Mouse (Mus musculus): ENCODE results near the gene Dkk3.
"Not testable (repeated sequence)": the region's sequence is repeated elsewhere in the genome, so short reads cannot be mapped to it uniquely, and the experiment has no call there.

Dkk3 gene

GRCm38 (mm10) chr7:112169955-112170692 is 11.3 kb upstream of the Dkk3 start:
- peak in 1 of 2 experiments; percentile 56 for DNase-seq (ENCODE audit: low spot score in 2 of 2)

- no peak for DNase-seq (ENCODE audit: low spot score in 2 of 2)
These were observed 6.7 kb upstream of the Dkk3 start for GRCm38 (mm10) chr7:112165593-112165992.

- DNase-seq (ENCODE audit: low spot score in 2 of 2) = not testable (repeated sequence)
These were observed 6.2 kb upstream of the Dkk3 start for GRCm38 (mm10) chr7:112165032-112165431.

GRCm38 (mm10) chr7:112164430-112164829 is 5.6 kb upstream of the Dkk3 start:
- DNase-seq (ENCODE audit: low spot score in 2 of 2) = no peak

GRCm38 (mm10) chr7:112159835-112160234 is 978 bp upstream of the Dkk3 start:
- DNase-seq (ENCODE audit: low spot score in 2 of 2) = no peak

GRCm38 (mm10) chr7:112158316-112158741 is 528 bp downstream of the Dkk3 start:
- DNase-seq (ENCODE audit: low spot score in 2 of 2) = no peak

GRCm38 (mm10) chr7:112157584-112158315 is 1.1 kb downstream of the Dkk3 start:
- DNase-seq (ENCODE audit: low spot score in 2 of 2) = no peak

GRCm38 (mm10) chr7:112155194-112155593 is 3.7 kb downstream of the Dkk3 start:
- DNase-seq (ENCODE audit: low spot score in 2 of 2) = no peak

GRCm38 (mm10) chr7:112154445-112154844 is 4.4 kb downstream of the Dkk3 start:
- no peak for DNase-seq (ENCODE audit: low spot score in 2 of 2)

- DNase-seq (ENCODE audit: low spot score in 2 of 2) = no peak
These were observed 9.7 kb downstream of the Dkk3 start for GRCm38 (mm10) chr7:112149113-112149512.

- no peak for DNase-seq (ENCODE audit: low spot score in 2 of 2)
These were observed 10.9 kb downstream of the Dkk3 start for GRCm38 (mm10) chr7:112147979-112148378.

GRCm38 (mm10) chr7:112144646-112145179 is 14.1 kb downstream of the Dkk3 start:
- DNase-seq (ENCODE audit: low spot score in 2 of 2) = no peak

- no peak for DNase-seq (ENCODE audit: low spot score in 2 of 2)
These were observed 14.9 kb downstream of the Dkk3 start for GRCm38 (mm10) chr7:112143978-112144377.

- no peak for DNase-seq (ENCODE audit: low spot score in 2 of 2)
These were observed 15.8 kb downstream of the Dkk3 start for GRCm38 (mm10) chr7:112143090-112143500.

- DNase-seq (ENCODE audit: low spot score in 2 of 2) = no peak
These were observed 16.2 kb downstream of the Dkk3 start for GRCm38 (mm10) chr7:112142616-112143015.

- no peak for DNase-seq (ENCODE audit: low spot score in 2 of 2)
These were observed 18.1 kb downstream of the Dkk3 start for GRCm38 (mm10) chr7:112140725-112141124.

GRCm38 (mm10) chr7:112138509-112139405 is 20.1 kb downstream of the Dkk3 start:
- no peak for DNase-seq (ENCODE audit: low spot score in 2 of 2)

GRCm38 (mm10) chr7:112138168-112138508 is 20.7 kb downstream of the Dkk3 start:
- DNase-seq (ENCODE audit: low spot score in 2 of 2) = no peak

GRCm38 (mm10) chr7:112136537-112136936 is 22.3 kb downstream of the Dkk3 start:
- no peak for DNase-seq (ENCODE audit: low spot score in 2 of 2)

GRCm38 (mm10) chr7:112135161-112135560 is 23.7 kb downstream of the Dkk3 start:
- no peak for DNase-seq (ENCODE audit: low spot score in 2 of 2)

GRCm38 (mm10) chr7:112133277-112133676 is 25.6 kb downstream of the Dkk3 start:
- no peak for DNase-seq (ENCODE audit: low spot score in 2 of 2)

GRCm38 (mm10) chr7:112132005-112132404 is 26.9 kb downstream of the Dkk3 start:
- DNase-seq (ENCODE audit: low spot score in 2 of 2) = no peak

All from frontal cortex, postnatal 10 days (tissue).